ENCODE assay signal across 8 mouse cellular contexts in genomic region chr4:134478031-134478430, GRCm38 (mm10). TPM values are rescaled to one million over a fixed set of nuclear protein-coding genes. Genes with fewer than 3 reads are reported as not detected.
DNase-seq lines count a peak whose midpoint lies in the region; ATAC-seq and TF ChIP-seq lines count a peak whose summit lies in the region.

No protein-coding gene starts in this region.

- H3K79me2 ChIP-seq in CH12.LX (replicated peaks; ENCODE audit: control insufficient read depth, extremely low read depth, insufficient read depth, poor library complexity, severe bottlenecking), result no peaks in the 10 kb centered on the region

- no peak overlapping the region for H3K27ac ChIP-seq in CH12.LX (ENCODE audit: insufficient read depth, low read depth)
- peak overlapping the region; percentile 51; the same call in 1 of the 2 replicates for H3K27ac ChIP-seq in forebrain, embryonic 12.5 days
- H3K27ac ChIP-seq in liver, embryonic 16.5 days (ENCODE audit: low read length), result no peak overlapping the region
- H3K27ac ChIP-seq in neural tube, embryonic 13.5 days (replicated peaks), result peak overlapping the region; percentile 86; the same call in 1 of the 2 replicates
- H3K27ac ChIP-seq in stomach, postnatal 0 days (replicated peaks), result no peak overlapping the region

- WGBS in forebrain, embryonic 12.5 days, result 12% methylated on average over 9 of the region's 9 CpGs
- WGBS in liver, embryonic 16.5 days (ENCODE audit: insufficient replicate concordance), result 4% methylated on average over 9 of the region's 9 CpGs
- 8% methylated on average over 9 of the region's 9 CpGs for whole genome bisulfite sequencing in neural tube, embryonic 13.5 days
- WGBS in stomach, postnatal 0 days, result 4% methylated on average over 9 of the region's 9 CpGs

- no peak overlapping the region for H3K9ac ChIP-seq in CH12.LX (ENCODE audit: insufficient read depth, low read depth)
- H3K9ac ChIP-seq in forebrain, embryonic 12.5 days, result no peak overlapping the region
- H3K9ac ChIP-seq in liver, embryonic 16.5 days (ENCODE audit: low read depth, low read length), result no peak overlapping the region
- no peak overlapping the region for H3K9ac ChIP-seq in neural tube, embryonic 13.5 days
- no peak overlapping the region for H3K9ac ChIP-seq in stomach, postnatal 0 days (ENCODE audit: low read length)

- H3K9me3 ChIP-seq in CH12.LX (replicated peaks; ENCODE audit: low read length), result no peaks in the 10 kb centered on the region
- H3K9me3 ChIP-seq in forebrain, embryonic 12.5 days, result no peaks in the 10 kb centered on the region
- H3K9me3 ChIP-seq in liver, embryonic 16.5 days (replicated peaks; ENCODE audit: control insufficient read depth, low read length), result no peaks in the 10 kb centered on the region
- no peaks in the 10 kb centered on the region for H3K9me3 ChIP-seq in neural tube, embryonic 13.5 days
- H3K9me3 ChIP-seq in stomach, postnatal 0 days (ENCODE audit: control insufficient read depth, low read length), result no peaks in the 10 kb centered on the region

- dilution Hi-C loops in CH12.LX (cut with MboI; ENCODE audit: extremely low pct_ligation_motif_present, extremely low pct_unique_long_range_greater_than_20kb, low sequenced_read_pairs), result no loop called here

- H3K27me3 ChIP-seq in CH12.LX (replicated peaks), result peaks cover 30% of the 10 kb centered on the region
- H3K27me3 ChIP-seq in forebrain, embryonic 12.5 days, result peaks cover 5% of the 10 kb centered on the region; the same call in 1 of the 2 replicates
- no peaks in the 10 kb centered on the region; the same call in 1 of the 2 replicates for H3K27me3 ChIP-seq in liver, embryonic 16.5 days (ENCODE audit: control insufficient read depth, insufficient read depth, low read depth, low read length)
- H3K27me3 ChIP-seq in neural tube, embryonic 13.5 days, result peaks cover 3% of the 10 kb centered on the region; the same call in 1 of the 2 replicates
- H3K27me3 ChIP-seq in stomach, postnatal 0 days (ENCODE audit: control insufficient read depth, insufficient read depth, low read length), result no peaks in the 10 kb centered on the region

- H3K4me2 ChIP-seq in CH12.LX (ENCODE audit: insufficient read depth, low read depth, poor library complexity, severe bottlenecking), result no peak overlapping the region
- no peak overlapping the region for H3K4me2 ChIP-seq in forebrain, embryonic 12.5 days
- no peak overlapping the region for H3K4me2 ChIP-seq in liver, embryonic 16.5 days (ENCODE audit: low read depth, low read length)
- H3K4me2 ChIP-seq in neural tube, embryonic 13.5 days, result no peak overlapping the region
- no peak overlapping the region for H3K4me2 ChIP-seq in stomach, postnatal 0 days (replicated peaks; ENCODE audit: low read depth)

- intact Hi-C loops in heart, postnatal 10 days (cut with DNase I), result loop anchor here (1.0 kb wide), 1 partner anchor 82 kb away; the partner anchor contains the start of gene Pafah2

- no peak for TF ChIP-seq POLR2A in CH12.LX (IDR thresholded peaks at IDR 0.05; ENCODE audit: low read depth, low read length)

- peak; percentile 73 to 100 for TF ChIP-seq CTCF in CH12.LX (conservative IDR thresholded peaks at IDR 0.05 in 1 of 2, IDR thresholded peaks at IDR 0.05 in 1 of 2; ENCODE audit: low read depth in 2 of 2, low read length in 2 of 2)
- peak; percentile 100 for TF ChIP-seq CTCF in stomach, postnatal 0 days (IDR thresholded peaks at IDR 0.05; ENCODE audit: low read depth)

- H3K4me1 ChIP-seq in CH12.LX (ENCODE audit: control insufficient read depth in 1 of 2, insufficient read depth in 2 of 2), result peaks cover 7 to 15% of the 10 kb centered on the region in 2 experiments; a peak in 3 of 4 replicates
- peaks cover 19% of the 10 kb centered on the region for H3K4me1 ChIP-seq in forebrain, embryonic 12.5 days
- peaks cover 4% of the 10 kb centered on the region for H3K4me1 ChIP-seq in liver, embryonic 16.5 days (ENCODE audit: control insufficient read depth, low read depth, low read length)
- peaks cover 33% of the 10 kb centered on the region for H3K4me1 ChIP-seq in neural tube, embryonic 13.5 days (replicated peaks)
- H3K4me1 ChIP-seq in stomach, postnatal 0 days (replicated peaks; ENCODE audit: control insufficient read depth, insufficient read depth), result no peaks in the 10 kb centered on the region

- no peak overlapping the region for H3K4me3 ChIP-seq in CH12.LX (replicated peaks in 1 of 3; ENCODE audit: low read depth in 2 of 3, low read length in 2 of 3, poor library complexity in 1 of 3)
- H3K4me3 ChIP-seq in forebrain, embryonic 12.5 days (replicated peaks), result no peak overlapping the region
- H3K4me3 ChIP-seq in liver, embryonic 16.5 days (ENCODE audit: low read depth, low read length), result no peak overlapping the region
- H3K4me3 ChIP-seq in neural tube, embryonic 13.5 days, result no peak overlapping the region
- H3K4me3 ChIP-seq in stomach, postnatal 0 days (ENCODE audit: low read depth, low read length), result no peak overlapping the region

- TF ChIP-seq RAD21 in CH12.LX (IDR thresholded peaks at IDR 0.05; ENCODE audit: low read depth, low read length), result peak; percentile 91

- TF ChIP-seq EP300 in CH12.LX (IDR thresholded peaks at IDR 0.05; ENCODE audit: low read length), result no peak
- TF ChIP-seq EP300 in stomach, postnatal 0 days (optimal IDR thresholded peaks at IDR 0.05), result no peak

- in situ Hi-C loops in CH12.LX (cut with MboI; ENCODE audit: low pct_ligation_motif_present, low pct_unique_long_range_greater_than_20kb, low sequenced_read_pairs), result loop anchor here (5.0 to 25.0 kb wide), 2 partner anchors 81 to 216 kb away; partner anchors contain the start of genes Grrp1 and Pafah2

- H3K36me3 ChIP-seq in CH12.LX (replicated peaks in 1 of 2; ENCODE audit: control insufficient read depth in 1 of 2, insufficient read depth in 1 of 2, low read length in 1 of 2), result peaks cover 2 to 5% of the 10 kb centered on the region in 2 experiments
- peaks cover 44% of the 10 kb centered on the region for H3K36me3 ChIP-seq in forebrain, embryonic 12.5 days (replicated peaks)
- H3K36me3 ChIP-seq in liver, embryonic 16.5 days (ENCODE audit: control insufficient read depth, insufficient read depth), result peaks cover 18% of the 10 kb centered on the region
- H3K36me3 ChIP-seq in neural tube, embryonic 13.5 days, result peaks cover 38% of the 10 kb centered on the region
- peaks cover 12% of the 10 kb centered on the region for H3K36me3 ChIP-seq in stomach, postnatal 0 days (ENCODE audit: control insufficient read depth, insufficient read depth, low read length)

- peak; percentile 48 for ATAC-seq in forebrain, embryonic 12.5 days (ENCODE audit: low FRiP score)
- ATAC-seq in liver, embryonic 16.5 days (ENCODE audit: low read depth), result peak; percentile 73
- peak; percentile 48 for ATAC-seq in neural tube, embryonic 13.5 days (ENCODE audit: low read depth)
- peak; percentile 39 for ATAC-seq in stomach, postnatal 0 days (ENCODE audit: low FRiP score, low TSS enrichment)

- DNase-seq in CH12.LX (ENCODE audit: extremely low read depth), result peak; percentile 80
- DNase-seq in c-Kit-positive CD71-negative TER-119-negative erythroid progenitor cells, embryonic 14.5 days (ENCODE audit: low read depth), result peak; percentile 83
- peak; percentile 94 to 97 for DNase-seq in heart, postnatal 10 days
- DNase-seq in kidney, postnatal 4 days, result peak; percentile 95 to 96
- DNase-seq in stomach, postnatal 0 days (ENCODE audit: low spot score), result peak; percentile 93

TF ChIP-seq in CH12.LX, 34 proteins besides CTCF, POLR2A, EP300 and RAD21 (continues in another document):
- peak; percentile 49; the same call in 1 of the 2 replicates for TF ChIP-seq MAX (IDR thresholded peaks at IDR 0.05; ENCODE audit: low read length)

RNA-seq across cellular contexts. Expression of gene Stmn1, which starts 9.9 kb away (rescaled TPM):
- total RNA-seq in CH12.LX (2012; rRNA removed), result 39.4 and 48.0 TPM in 2 replicates
- total RNA-seq in CH12.LX (2014; rRNA removed), result 31.2 and 33.6 TPM in 2 replicates
- polyA plus RNA-seq in CH12.LX (2012; ENCODE audit: insufficient read length, low read depth), result 34.7 and 38.3 TPM in 2 replicates
- polyA plus RNA-seq in forebrain, embryonic 12.5 days (2016; fragmentation: Nextera tagmentation; extraction: Ambion mirVana), result 4,517 and 4,745 TPM in 2 replicates
- 100 to 1,000 TPM; 131 to 137 TPM for total RNA-seq in heart, postnatal 10 days (2021)
- polyA plus RNA-seq in liver, embryonic 16.5 days (2015; fragmentation: Nextera tagmentation; extraction: Ambion mirVana), result 360 and 407 TPM in 2 replicates
- polyA plus RNA-seq in neural tube, embryonic 13.5 days (2015; fragmentation: Nextera tagmentation; extraction: Ambion mirVana), result 6,082 and 6,118 TPM in 2 replicates
- 358 and 380 TPM in 2 replicates for polyA plus RNA-seq in stomach, postnatal 0 days (2015; fragmentation: Nextera tagmentation; extraction: Ambion mirVana)

RNA-seq across cellular contexts. Expression of gene Paqr7, which starts 18.5 kb away (rescaled TPM):
- total RNA-seq in CH12.LX (2012; rRNA removed) (1.3 and 2.7 TPM in 2 replicates), CH12.LX (2014; rRNA removed) (0.43 and 0.55 TPM in 2 replicates)
- 0.74 and 0.89 TPM in 2 replicates for polyA plus RNA-seq in CH12.LX (2012; ENCODE audit: insufficient read length, low read depth)
- 3.8 and 4.9 TPM in 2 replicates for polyA plus RNA-seq in forebrain, embryonic 12.5 days (2016; fragmentation: Nextera tagmentation; extraction: Ambion mirVana)
- total RNA-seq in heart, postnatal 10 days (2021), result 10 to 100 TPM in 1 of 2 experiments, 1 to 10 TPM in 1; 9.5 to 12.7 TPM
- polyA plus RNA-seq in liver, embryonic 16.5 days (2015; fragmentation: Nextera tagmentation; extraction: Ambion mirVana), result 8.4 and 8.8 TPM in 2 replicates
- polyA plus RNA-seq in neural tube, embryonic 13.5 days (2015; fragmentation: Nextera tagmentation; extraction: Ambion mirVana), result 19.5 and 23.3 TPM in 2 replicates
- 51.8 and 56.4 TPM in 2 replicates for polyA plus RNA-seq in stomach, postnatal 0 days (2015; fragmentation: Nextera tagmentation; extraction: Ambion mirVana)

RNA-seq across cellular contexts. Expression of gene Aunip, which starts 32.8 kb away (rescaled TPM):
- total RNA-seq in CH12.LX (2012; rRNA removed) (11.7 and 14.1 TPM in 2 replicates), CH12.LX (2014; rRNA removed) (11.5 and 14.4 TPM in 2 replicates)
- 14.9 and 17.0 TPM in 2 replicates for polyA plus RNA-seq in CH12.LX (2012; ENCODE audit: insufficient read length, low read depth)
- polyA plus RNA-seq in forebrain, embryonic 12.5 days (2016; fragmentation: Nextera tagmentation; extraction: Ambion mirVana), result 14.1 and 15.4 TPM in 2 replicates
- 1 to 10 TPM in 1 of 2 experiments, under 1 TPM in 1; 0.60 to 1.1 TPM for total RNA-seq in heart, postnatal 10 days (2021)
- 13.7 and 16.5 TPM in 2 replicates for polyA plus RNA-seq in liver, embryonic 16.5 days (2015; fragmentation: Nextera tagmentation; extraction: Ambion mirVana)
- 2.3 TPM in 2 replicates for polyA plus RNA-seq in neural tube, embryonic 13.5 days (2015; fragmentation: Nextera tagmentation; extraction: Ambion mirVana)
- polyA plus RNA-seq in stomach, postnatal 0 days (2015; fragmentation: Nextera tagmentation; extraction: Ambion mirVana), result 3.5 and 3.8 TPM in 2 replicates

RNA-seq across cellular contexts. Expression of gene Mtfr1l, which starts 57.2 kb away (rescaled TPM):
- 16.2 and 19.5 TPM in 2 replicates for total RNA-seq in CH12.LX (2012; rRNA removed)
- 27.8 and 34.0 TPM in 2 replicates for total RNA-seq in CH12.LX (2014; rRNA removed)
- 33.2 and 36.5 TPM in 2 replicates for polyA plus RNA-seq in CH12.LX (2012; ENCODE audit: insufficient read length, low read depth)
- polyA plus RNA-seq in forebrain, embryonic 12.5 days (2016; fragmentation: Nextera tagmentation; extraction: Ambion mirVana), result 125 and 129 TPM in 2 replicates
- 100 to 1,000 TPM; 159 to 165 TPM for total RNA-seq in heart, postnatal 10 days (2021)
- 36.2 and 36.4 TPM in 2 replicates for polyA plus RNA-seq in liver, embryonic 16.5 days (2015; fragmentation: Nextera tagmentation; extraction: Ambion mirVana)
- polyA plus RNA-seq in neural tube, embryonic 13.5 days (2015; fragmentation: Nextera tagmentation; extraction: Ambion mirVana), result 165 and 172 TPM in 2 replicates
- polyA plus RNA-seq in stomach, postnatal 0 days (2015; fragmentation: Nextera tagmentation; extraction: Ambion mirVana), result 64.7 and 70.3 TPM in 2 replicates

Comparison
In these comparisons a context has a peak if more than half of its experiments do, and no peak if none do; other contexts are left out.
1. H3K27ac ChIP-seq: peak in forebrain, embryonic 12.5 days (single experiment) and neural tube, embryonic 13.5 days (single experiment); none in CH12.LX (single experiment), liver, embryonic 16.5 days (single experiment) and stomach, postnatal 0 days (single experiment).
2. RNA of gene Stmn1, which starts 9.9 kb away (polyA plus RNA-seq): 6,082 to 6,118 TPM in neural tube, embryonic 13.5 days and 4,517 to 4,745 TPM in forebrain, embryonic 12.5 days; 358 to 380 TPM in stomach, postnatal 0 days, 360 to 407 TPM in liver, embryonic 16.5 days and 34.7 to 38.3 TPM in CH12.LX; every median in the first group is over 10 times any median in the second.
3. Peak in every context shown above with its lines, with median percentiles within 50 percentile points of each other: DNase-seq and ATAC-seq.